Mouse (Mus musculus) embryo, embryonic 11 days (tissue): ENCODE results near the gene Inppl1.

Experiments
- DNase-seq: peaks from one replicate; pipeline ENCODE4 v3.0.0-alpha.2; 2015

Inppl1 gene

GRCm38 (mm10) chr7:101837154-101837605 lies 849 bp downstream of the Inppl1 start:
- DNase-seq = no peak

- peak; percentile 92 for DNase-seq
Observed at GRCm38 (mm10) chr7:101836271-101837153, 1.5 kb downstream of the Inppl1 start.

- DNase-seq = no peak
Observed at GRCm38 (mm10) chr7:101835457-101836109, 2.4 kb downstream of the Inppl1 start.

GRCm38 (mm10) chr7:101834903-101835302 lies 3.1 kb downstream of the Inppl1 start:
- DNase-seq = no peak

- DNase-seq = no peak
Observed at GRCm38 (mm10) chr7:101833916-101834584, 4.0 kb downstream of the Inppl1 start.

GRCm38 (mm10) chr7:101833352-101833751 lies 4.7 kb downstream of the Inppl1 start:
- no peak for DNase-seq

GRCm38 (mm10) chr7:101832372-101832771 lies 5.7 kb downstream of the Inppl1 start:
- no peak for DNase-seq

- no peak for DNase-seq
Observed at GRCm38 (mm10) chr7:101831437-101831836, 6.6 kb downstream of the Inppl1 start.

GRCm38 (mm10) chr7:101830373-101830772 lies 7.7 kb downstream of the Inppl1 start:
- no peak for DNase-seq

GRCm38 (mm10) chr7:101823758-101824630 lies 14.0 kb downstream of the Inppl1 start:
- no peak for DNase-seq

GRCm38 (mm10) chr7:101822836-101823757 lies 14.9 kb downstream of the Inppl1 start:
- DNase-seq = peak; percentile 67

- peak; percentile 88 for DNase-seq
Observed at GRCm38 (mm10) chr7:101821571-101822501, 16.2 kb downstream of the Inppl1 start.

- DNase-seq = peak; percentile 65
Observed at GRCm38 (mm10) chr7:101820295-101821030, 17.6 kb downstream of the Inppl1 start.

- DNase-seq = peak; percentile 45
Observed at GRCm38 (mm10) chr7:101817861-101818401, 20.1 kb downstream of the Inppl1 start, which contains the start of gene Phox2a. Phox2a (plus strand) TSS chr7:101818313.

GRCm38 (mm10) chr7:101777053-101777452 lies 61.0 kb downstream of the Inppl1 start:
- DNase-seq = no peak

GRCm38 (mm10) chr7:101772687-101773086 lies 65.3 kb downstream of the Inppl1 start:
- peak; percentile 41 for DNase-seq
